ENCODE assay signal across 22 mouse cellular contexts in genomic region chr6:125325337-125325736, GRCm38 (mm10). TPM values are rescaled to one million over a fixed set of nuclear protein-coding genes. Genes with fewer than 3 reads are reported as not detected.
DNase-seq lines count a peak whose midpoint lies in the region; ATAC-seq lines count a peak whose summit lies in the region.
"Had no signal": no experiment of that assay in that cellular context is flagged by ENCODE, and none has a peak within 500 bp of the region (broad histone marks: within the 10 kb centered on the region; RNA-seq: fewer than 3 reads in every experiment).

No protein-coding gene starts in this region.

- H3K4me3 ChIP-seq in kidney, embryonic 16.5 days (ENCODE audit: low read length), result no peak overlapping the region
- H3K4me3 ChIP-seq: forebrain, embryonic 13.5 days; heart, embryonic 10.5 days; left cerebral cortex, adult 2 months; midbrain, embryonic 10.5 days; neural tube, embryonic 13.5 days had no signal

- no peaks in the 10 kb centered on the region for H3K9me3 ChIP-seq in kidney, embryonic 16.5 days (ENCODE audit: low read length)
- H3K9me3 ChIP-seq: forebrain, embryonic 13.5 days; heart, embryonic 10.5 days; midbrain, embryonic 10.5 days; neural tube, embryonic 13.5 days had no signal

- H3K27me3 ChIP-seq in kidney, embryonic 16.5 days (ENCODE audit: insufficient read depth, low read length), result peaks cover 26% of the 10 kb centered on the region

- H3K36me3 ChIP-seq in kidney, embryonic 16.5 days (ENCODE audit: insufficient read depth, low read length), result no peaks in the 10 kb centered on the region
- H3K36me3 ChIP-seq: heart, embryonic 10.5 days; midbrain, embryonic 10.5 days; neural tube, embryonic 13.5 days had no signal

- H3K27ac ChIP-seq in kidney, embryonic 16.5 days (ENCODE audit: low read length), result no peak overlapping the region
- H3K27ac ChIP-seq: forebrain, embryonic 13.5 days; heart, embryonic 10.5 days; left cerebral cortex, adult 2 months; midbrain, embryonic 10.5 days; neural tube, embryonic 13.5 days had no signal

- H3K4me2 ChIP-seq in kidney, embryonic 16.5 days (replicated peaks; ENCODE audit: low read depth, low read length), result no peak overlapping the region
- H3K4me2 ChIP-seq: forebrain, embryonic 13.5 days; neural tube, embryonic 13.5 days had no signal

- DNase-seq in adrenal gland, adult 8-10 months, result peak; percentile 52
- DNase-seq in adrenal gland, adult 18-20 months (ENCODE audit: low spot score in 2 of 2), result no peak
- DNase-seq in kidney, postnatal 10 days, result no peak
- peak; percentile 24 for DNase-seq in testis, postnatal 14 days (ENCODE audit: low spot score)
- no peak for DNase-seq in testis, postnatal 10 days (ENCODE audit: low spot score)
- DNase-seq in c-Kit-positive CD71-positive TER-119-positive erythroid progenitor cells, embryonic 14.5 days (ENCODE audit: low spot score), result no peak
- DNase-seq: cerebellum, adult 18-20 months; cerebellum, postnatal 36 days; gastrocnemius, postnatal 25 days; kidney, postnatal 14 days; right cerebral cortex, postnatal 25 days; thymus, postnatal 14 days had no signal

- H3K9ac ChIP-seq in kidney, embryonic 16.5 days (replicated peaks; ENCODE audit: low read length), result no peak overlapping the region
- H3K9ac ChIP-seq: forebrain, embryonic 13.5 days; neural tube, embryonic 13.5 days had no signal

- WGBS in kidney, embryonic 16.5 days, result 56% methylated on average over 6 of the region's 6 CpGs

- H3K4me1 ChIP-seq in kidney, embryonic 16.5 days (ENCODE audit: insufficient read depth, low read length), result peaks cover 4% of the 10 kb centered on the region; the same call in 1 of the 2 replicates

- ATAC-seq in kidney, embryonic 16.5 days (ENCODE audit: low FRiP score, low TSS enrichment), result peak; percentile 16; the same call in 1 of the 2 replicates
- ATAC-seq: forebrain, embryonic 13.5 days; inflammation-experienced regulatory T-cells, adult 6 months had no signal

RNA-seq across cellular contexts. Expression of gene Scnn1a, which starts 4.9 kb away (rescaled TPM):
- total RNA-seq in adrenal gland, adult 8-10 months (2022), result 1 to 10 TPM; 1.4 to 3.4 (median 2.2) TPM
- 1 to 10 TPM; 1.3 to 1.7 TPM for total RNA-seq in adrenal gland, adult 18-20 months (2021)
- polyA plus RNA-seq in kidney, embryonic 16.5 days (2015; fragmentation: Nextera tagmentation; extraction: Ambion mirVana), result 7.5 and 7.7 TPM in 2 replicates
- total RNA-seq: CH12.LX had no signal
- polyA plus RNA-seq: inflammation-experienced regulatory T-cells, adult 6 months had no signal

RNA-seq across cellular contexts. Expression of gene Ltbr, which starts 11.7 kb away (rescaled TPM):
- 10 to 100 TPM; 74.1 to 83.5 (median 81.0) TPM for total RNA-seq in adrenal gland, adult 8-10 months (2022)
- total RNA-seq in adrenal gland, adult 18-20 months (2021), result 10 to 100 TPM; 56.6 to 78.9 TPM
- polyA plus RNA-seq in kidney, embryonic 16.5 days (2015; fragmentation: Nextera tagmentation; extraction: Ambion mirVana), result 71.6 and 73.7 TPM in 2 replicates
- total RNA-seq: CH12.LX had no signal

RNA-seq across cellular contexts. Expression of gene Tnfrsf1a, which starts 23.8 kb away (rescaled TPM):
- 100 to 1,000 TPM; 194 to 259 (median 215) TPM for total RNA-seq in adrenal gland, adult 8-10 months (2022)
- 100 to 1,000 TPM; 185 to 291 TPM for total RNA-seq in adrenal gland, adult 18-20 months (2021)
- polyA plus RNA-seq in kidney, embryonic 16.5 days (2015; fragmentation: Nextera tagmentation; extraction: Ambion mirVana), result 91.0 and 93.2 TPM in 2 replicates

RNA-seq across cellular contexts. Expression of gene Tuba3a, which starts 39.5 kb away (rescaled TPM):
- not detected for total RNA-seq in adrenal gland, adult 8-10 months (2022)
- total RNA-seq in adrenal gland, adult 18-20 months (2021), result not detected
- polyA plus RNA-seq in kidney, embryonic 16.5 days (2015; fragmentation: Nextera tagmentation; extraction: Ambion mirVana), result 0.19 and 0.65 TPM in 2 replicates
- total RNA-seq: CH12.LX; gastrocnemius, postnatal 25 days; left cerebral cortex, adult 2 months had no signal
- polyA plus RNA-seq: brain, embryonic 14.5 days; forebrain, embryonic 13.5 days; hindbrain, embryonic 11.5 days; midbrain, embryonic 10.5 days; neural tube, embryonic 13.5 days had no signal

RNA-seq across cellular contexts. Expression of gene Plekhg6, which starts 55.3 kb away (rescaled TPM):
- under 1 TPM in 2 of 4 experiments, not detected in 2; 0.09 to 0.19 TPM for total RNA-seq in adrenal gland, adult 8-10 months (2022)
- total RNA-seq in adrenal gland, adult 18-20 months (2021), result under 1 TPM in 1 of 2 experiments, not detected in 1; 0.13 TPM
- 4.9 and 6.0 TPM in 2 replicates for polyA plus RNA-seq in kidney, embryonic 16.5 days (2015; fragmentation: Nextera tagmentation; extraction: Ambion mirVana)
- total RNA-seq: CH12.LX; gastrocnemius, postnatal 25 days had no signal
- polyA plus RNA-seq: inflammation-experienced regulatory T-cells, adult 6 months; neural tube, embryonic 13.5 days had no signal

Comparison
In these comparisons a context has a peak if more than half of its experiments do, and no peak if none do; other contexts are left out.
1. DNase-seq: peak in adrenal gland, adult 8-10 months (single experiment) and testis, postnatal 14 days (single experiment); none in adrenal gland, adult 18-20 months (0 of 2), kidney, postnatal 10 days (single experiment), testis, postnatal 10 days (single experiment) and c-Kit-positive CD71-positive TER-119-positive erythroid progenitor cells, embryonic 14.5 days (single experiment).